Mouse (Mus musculus) liver, adult 2 months (tissue): ENCODE measurements around the gene Sema6d.

Source experiments
- CTCF ChIP-seq: fragments of 200-500 bp; IDR thresholded peaks from 2 replicates; pipeline ENCODE4 v1.5.1; 2011; ENCODE audit warnings: low read depth, low read length, control low read depth
- POLR2A ChIP-seq: fragments of 200-500 bp; IDR thresholded peaks from 2 replicates; pipeline ENCODE4 v1.6.1; 2011; ENCODE audit warnings: low read length, control low read depth; ENCODE audit not compliant: insufficient read depth; ENCODE audit errors: extremely low read depth

- TF ChIP-seq CTCF (no peak), POLR2A (no peak)
Observed at GRCm38 (mm10) chr2:124264309-124264708, 174.5 kb downstream of the Sema6d start.
